Mouse (Mus musculus): Measurements from ENCODE around the gene Plekhj1. TPM values are rescaled to one million over a fixed set of nuclear protein-coding genes. Genes with fewer than 3 reads are reported as not detected.
"Not testable (repeated sequence)": the region's sequence is repeated elsewhere in the genome, so short reads cannot be mapped to it uniquely, and the experiment has no call there.

Plekhj1 gene
- 35.8 and 45.6 TPM in 2 replicates for total RNA-seq (2017)

DNA sequence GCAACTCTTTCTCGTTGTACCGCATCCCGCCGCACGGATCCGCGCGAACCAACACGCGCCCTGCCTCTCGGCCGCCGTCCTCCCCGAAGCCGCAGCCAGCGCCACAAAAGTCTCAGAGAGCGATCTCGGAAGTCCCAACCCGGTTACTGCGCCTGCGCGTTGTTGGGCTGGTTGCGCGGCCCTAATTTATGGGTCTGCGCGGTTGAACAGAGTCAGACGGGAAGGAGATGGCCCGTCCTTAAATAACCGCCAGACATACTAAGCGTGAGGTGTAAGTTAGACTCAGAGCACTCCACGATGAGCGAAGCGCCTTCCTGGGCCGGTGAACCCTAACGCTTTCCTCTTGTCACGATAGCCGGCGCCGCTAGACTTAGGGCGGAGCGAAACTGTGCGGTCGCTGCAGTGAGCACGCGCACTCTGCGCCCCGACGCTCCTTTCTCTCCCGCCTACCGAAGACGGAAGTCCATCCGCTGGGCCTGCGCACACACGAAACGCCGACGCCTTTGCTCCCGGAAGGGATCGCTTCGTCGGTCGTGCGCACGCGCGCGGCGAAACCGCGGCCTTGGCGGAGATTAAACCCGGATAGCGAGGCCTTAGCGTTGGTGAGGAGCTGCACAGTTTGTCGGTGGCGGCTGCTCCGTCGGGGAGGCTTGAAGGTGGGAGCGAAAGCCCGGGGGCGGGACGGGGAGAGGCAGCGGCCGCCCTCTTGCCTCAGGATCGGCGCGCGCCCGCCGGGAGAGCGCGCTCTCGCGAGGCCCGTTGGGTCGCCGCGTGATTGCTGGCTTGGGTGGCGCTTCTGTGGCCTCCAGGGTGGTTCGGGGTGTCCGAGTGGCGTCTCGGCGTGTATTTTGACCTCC, at the start of gene Plekhj1, which contains the start of gene Sf3a2:
Gene Plekhj1, minus strand, starts transcription at position 477 of the 857 bp plus-strand sequence.
Gene Sf3a2, plus strand, starts transcription at position 49 of the 857 bp plus-strand sequence.
- peak; percentile 84 to 90 for ATAC-seq (replicated peaks in 1 of 2; ENCODE audit: insufficient read depth in 1 of 2, low FRiP score in 2 of 2, low TSS enrichment in 1 of 2, low read depth in 1 of 2, poor library complexity in 2 of 2, severe bottlenecking in 2 of 2)

DNA sequence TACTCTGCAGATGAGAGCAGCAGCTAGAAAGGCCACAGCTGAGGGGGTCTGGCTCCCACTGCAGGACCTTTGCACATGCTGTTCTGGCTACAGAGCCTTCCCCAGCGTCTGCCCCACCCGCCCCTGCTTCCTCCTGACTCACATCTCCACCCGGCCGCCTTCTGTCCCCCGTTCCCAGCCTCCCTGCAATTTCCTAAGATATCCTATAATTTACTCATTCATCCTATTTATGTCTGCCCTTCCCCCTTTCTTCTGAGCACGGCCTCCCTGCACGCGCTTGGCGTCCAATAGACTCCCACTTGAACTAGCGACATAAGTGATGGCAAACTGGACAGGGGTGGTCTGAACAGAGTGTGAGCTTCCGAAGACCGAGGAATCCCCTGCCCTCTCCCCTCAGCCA, 47.3 kb upstream of the Plekhj1 start:
- ATAC-seq (replicated peaks in 1 of 2; ENCODE audit: insufficient read depth in 1 of 2, low FRiP score in 2 of 2, low TSS enrichment in 1 of 2, low read depth in 1 of 2, poor library complexity in 2 of 2, severe bottlenecking in 2 of 2) = no peak

DNA sequence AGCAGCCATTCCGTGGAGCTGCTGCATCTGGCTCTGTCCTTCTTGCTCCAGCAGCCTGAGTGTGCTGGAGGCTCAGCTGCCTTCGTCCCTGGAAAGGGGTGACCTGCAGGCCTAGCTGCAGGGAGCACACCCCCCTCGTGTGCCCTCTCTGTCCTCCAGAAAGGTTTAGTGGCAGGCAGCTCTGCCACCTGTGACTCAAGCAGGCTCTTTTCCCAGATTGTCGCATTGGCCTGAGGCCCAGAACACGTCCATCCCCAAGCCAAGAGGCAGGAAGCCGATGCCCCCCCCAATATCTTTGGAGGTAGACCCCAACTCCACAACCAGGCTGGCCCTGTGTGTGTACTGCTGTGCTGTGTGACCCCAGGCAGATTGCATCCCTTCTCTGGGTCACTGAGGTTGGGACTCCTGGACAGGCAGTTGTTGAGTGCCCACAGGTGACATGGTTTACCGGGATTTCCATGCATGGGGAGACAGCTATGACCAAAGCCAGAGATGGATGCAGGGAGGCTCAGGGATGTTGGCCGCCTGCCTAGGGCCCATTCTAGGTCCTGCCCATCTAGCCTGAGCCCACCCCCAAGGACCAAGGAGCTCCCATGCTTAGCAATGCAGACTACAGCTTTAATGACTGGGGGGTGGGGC, 46.7 kb upstream of the Plekhj1 start:
- no peak for ATAC-seq (replicated peaks in 1 of 2; ENCODE audit: insufficient read depth in 1 of 2, low FRiP score in 2 of 2, low TSS enrichment in 1 of 2, low read depth in 1 of 2, poor library complexity in 2 of 2, severe bottlenecking in 2 of 2)

DNA sequence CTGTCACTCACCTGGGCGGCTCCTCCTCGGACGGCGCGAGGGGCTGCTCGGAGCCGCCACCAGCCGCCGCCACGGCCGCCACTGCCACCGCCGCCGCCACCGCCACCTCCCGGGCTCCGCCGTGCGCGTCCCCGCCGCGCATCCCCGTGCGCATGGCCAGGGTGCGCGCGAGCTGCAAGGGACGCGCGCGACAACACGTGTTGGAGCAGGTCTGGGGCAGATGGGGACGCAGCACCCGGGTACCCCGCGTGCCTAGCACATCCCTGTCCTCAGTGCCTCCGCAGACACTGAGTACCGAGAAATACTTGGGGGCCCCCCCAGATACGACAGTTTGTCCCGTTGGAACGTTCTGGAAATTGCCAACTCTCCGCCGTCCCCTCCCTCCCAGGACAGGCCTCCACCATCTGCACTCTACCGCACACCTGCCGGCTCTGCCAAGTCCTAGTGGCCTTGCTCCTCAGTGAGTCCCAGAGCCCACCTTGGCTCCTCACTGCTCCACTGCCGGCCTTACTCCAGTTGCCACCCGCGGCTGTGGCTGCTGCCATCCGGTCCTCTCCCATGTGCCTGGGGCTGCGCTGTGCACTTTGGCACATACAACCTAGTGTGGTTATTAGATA, 45.6 kb upstream of the Plekhj1 start, which contains the start of gene Lingo3:
Gene Lingo3, minus strand, starts transcription at position 109 of the 617 bp plus-strand sequence.
- ATAC-seq (replicated peaks in 1 of 2; ENCODE audit: insufficient read depth in 1 of 2, low FRiP score in 2 of 2, low TSS enrichment in 1 of 2, low read depth in 1 of 2, poor library complexity in 2 of 2, severe bottlenecking in 2 of 2) = no peak

DNA sequence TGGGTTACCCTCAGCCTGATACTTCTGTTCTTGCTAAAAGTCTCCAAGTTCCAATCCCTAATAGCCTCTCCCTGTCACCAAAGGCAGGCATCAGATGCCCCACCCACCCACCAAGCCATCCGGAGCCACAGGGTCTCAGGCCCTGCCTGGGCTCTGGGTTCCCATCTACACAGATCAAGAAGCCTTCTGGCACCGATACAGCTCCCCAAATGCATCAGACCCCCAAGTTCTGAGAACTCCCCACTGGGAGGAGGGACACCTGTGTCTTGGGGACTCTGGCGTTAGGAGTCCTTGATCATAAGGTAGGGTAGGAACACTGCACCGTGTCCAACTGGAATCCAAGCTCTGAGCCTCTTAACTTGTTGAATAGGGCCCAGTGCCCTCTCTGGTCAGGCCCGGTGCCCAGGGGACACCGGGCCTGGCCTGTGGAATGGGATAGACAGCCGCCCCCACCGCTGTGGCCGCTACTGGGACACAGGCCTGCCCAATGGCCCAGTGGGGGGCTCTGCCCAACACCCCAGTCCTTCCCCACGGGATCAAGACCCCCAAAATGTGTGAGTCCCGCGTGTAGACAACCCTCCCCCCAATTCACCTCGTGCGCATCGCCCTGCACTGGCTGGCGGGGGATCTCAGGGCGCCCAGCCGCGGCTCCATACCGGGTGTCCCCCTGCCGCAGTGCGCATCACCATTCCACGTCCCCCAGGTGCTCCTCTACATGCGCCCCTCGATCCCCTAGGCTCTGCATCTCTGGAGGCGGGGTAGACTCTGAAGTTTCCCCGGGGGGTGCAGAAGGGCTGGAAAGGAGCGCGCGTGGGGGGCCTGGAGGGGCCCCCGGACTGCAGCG, 44.9 kb upstream of the Plekhj1 start:
- ATAC-seq (replicated peaks in 1 of 2; ENCODE audit: insufficient read depth in 1 of 2, low FRiP score in 2 of 2, low TSS enrichment in 1 of 2, low read depth in 1 of 2, poor library complexity in 2 of 2, severe bottlenecking in 2 of 2) = no peak

DNA sequence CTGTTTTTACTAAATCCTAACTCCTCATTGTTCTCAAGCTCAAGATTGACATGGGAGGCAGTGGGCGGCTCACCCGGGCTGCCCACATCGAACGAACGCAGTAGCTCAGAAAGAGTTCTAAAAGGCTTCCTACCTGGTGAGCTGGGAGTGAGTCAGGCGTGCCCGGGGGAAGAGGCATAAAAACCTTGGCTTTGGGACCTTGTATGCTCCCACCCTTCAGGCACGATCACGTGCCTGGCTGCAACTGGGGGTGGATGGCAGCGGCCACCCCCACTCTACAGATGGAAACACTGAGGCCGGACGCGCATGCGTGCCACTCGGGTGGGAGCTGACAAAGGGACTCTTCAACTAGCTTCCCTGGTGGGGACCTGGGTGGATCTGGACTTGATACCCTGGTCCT, 43.9 kb upstream of the Plekhj1 start:
- no peak for ATAC-seq (replicated peaks in 1 of 2; ENCODE audit: insufficient read depth in 1 of 2, low FRiP score in 2 of 2, low TSS enrichment in 1 of 2, low read depth in 1 of 2, poor library complexity in 2 of 2, severe bottlenecking in 2 of 2)

DNA sequence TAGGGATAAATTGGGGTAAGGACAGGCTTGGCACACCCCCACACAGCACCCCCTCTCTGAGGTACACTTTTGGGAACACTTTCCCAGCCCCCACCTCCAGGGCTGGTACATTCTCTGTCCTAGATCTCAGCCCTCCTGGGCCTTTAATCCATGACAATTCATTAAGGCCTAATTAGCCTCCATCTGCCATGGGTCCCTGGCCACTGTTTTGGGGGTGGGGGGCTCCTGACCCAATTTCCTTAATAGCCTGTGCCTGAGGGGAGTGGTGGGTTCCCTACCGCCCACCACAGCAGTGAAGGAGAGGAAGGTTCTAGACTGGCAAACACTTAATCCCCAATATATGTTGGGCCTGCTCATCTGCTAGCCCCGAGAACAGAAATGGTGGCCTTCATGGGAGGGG, 43.3 kb upstream of the Plekhj1 start:
- ATAC-seq (replicated peaks in 1 of 2; ENCODE audit: insufficient read depth in 1 of 2, low FRiP score in 2 of 2, low TSS enrichment in 1 of 2, low read depth in 1 of 2, poor library complexity in 2 of 2, severe bottlenecking in 2 of 2) = no peak

DNA sequence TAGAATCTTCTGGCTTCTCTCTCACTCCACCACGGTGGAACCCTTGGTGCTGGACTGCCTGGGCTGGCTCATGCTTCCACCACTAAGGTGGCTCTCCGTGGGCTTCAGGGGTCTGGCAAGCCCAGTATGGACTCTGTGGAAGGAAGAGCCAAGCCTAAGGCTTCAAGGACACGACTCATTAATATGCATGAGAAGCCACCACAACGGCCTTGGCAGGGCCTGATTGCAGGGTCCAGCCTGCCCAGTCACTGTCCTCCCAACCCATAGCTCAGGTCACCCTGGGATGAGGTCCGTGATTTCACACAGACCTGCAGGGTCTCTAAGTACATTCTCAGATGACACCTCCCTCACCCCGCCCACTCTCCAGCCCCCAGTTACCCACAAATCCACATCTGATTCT, 41.4 kb upstream of the Plekhj1 start:
- ATAC-seq (replicated peaks in 1 of 2; ENCODE audit: insufficient read depth in 1 of 2, low FRiP score in 2 of 2, low TSS enrichment in 1 of 2, low read depth in 1 of 2, poor library complexity in 2 of 2, severe bottlenecking in 2 of 2) = no peak

DNA sequence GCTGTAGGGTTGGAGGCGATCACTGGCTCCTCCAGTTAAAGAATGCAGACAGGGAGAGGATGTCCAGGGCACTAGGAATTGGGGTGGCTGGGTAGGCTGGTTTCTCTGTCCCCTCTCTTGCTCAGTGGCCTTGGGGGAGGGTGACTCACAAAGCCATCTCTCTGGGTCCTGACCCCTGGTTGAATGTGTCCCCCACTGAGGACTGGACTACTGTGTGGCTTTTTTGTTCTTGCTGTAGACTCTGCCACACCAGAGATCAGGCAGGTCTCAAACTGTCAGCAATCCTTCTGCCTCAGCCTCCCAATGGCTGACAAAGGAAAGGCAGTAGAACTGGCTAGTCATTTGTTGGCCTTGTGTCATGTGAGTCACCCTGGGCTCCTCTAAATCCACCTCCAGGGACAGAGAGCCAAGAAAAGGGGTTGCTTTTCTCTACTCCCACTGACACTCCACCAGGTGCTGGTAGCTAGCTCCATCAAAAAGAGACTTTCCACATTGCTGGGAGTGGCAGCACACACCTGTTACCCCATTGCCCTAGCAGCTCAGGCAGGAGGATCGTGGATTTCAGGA, 40.0 kb upstream of the Plekhj1 start:
- ATAC-seq (replicated peaks in 1 of 2; ENCODE audit: insufficient read depth in 1 of 2, low FRiP score in 2 of 2, low TSS enrichment in 1 of 2, low read depth in 1 of 2, poor library complexity in 2 of 2, severe bottlenecking in 2 of 2) = no peak

DNA sequence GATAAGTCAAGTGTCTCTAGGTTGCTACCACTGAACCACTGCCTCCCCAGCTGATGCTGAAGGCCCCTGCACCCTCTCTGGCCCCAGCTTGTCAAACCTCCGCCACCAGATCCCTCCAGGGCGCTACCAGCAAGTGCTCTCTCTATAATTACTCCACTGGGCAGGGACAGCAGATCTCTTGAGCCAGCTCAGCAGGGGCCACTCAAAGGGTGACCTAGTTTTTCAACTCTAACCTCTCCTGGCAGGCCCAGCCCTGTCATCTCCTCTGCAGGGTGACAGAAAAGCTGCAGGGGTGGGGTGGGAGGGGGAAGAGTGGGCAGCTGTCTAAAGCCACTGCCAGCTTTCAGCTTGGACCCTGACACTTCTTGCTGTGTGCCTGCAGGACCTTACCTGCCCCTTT, 39.4 kb upstream of the Plekhj1 start:
- no peak for ATAC-seq (replicated peaks in 1 of 2; ENCODE audit: insufficient read depth in 1 of 2, low FRiP score in 2 of 2, low TSS enrichment in 1 of 2, low read depth in 1 of 2, poor library complexity in 2 of 2, severe bottlenecking in 2 of 2)

DNA sequence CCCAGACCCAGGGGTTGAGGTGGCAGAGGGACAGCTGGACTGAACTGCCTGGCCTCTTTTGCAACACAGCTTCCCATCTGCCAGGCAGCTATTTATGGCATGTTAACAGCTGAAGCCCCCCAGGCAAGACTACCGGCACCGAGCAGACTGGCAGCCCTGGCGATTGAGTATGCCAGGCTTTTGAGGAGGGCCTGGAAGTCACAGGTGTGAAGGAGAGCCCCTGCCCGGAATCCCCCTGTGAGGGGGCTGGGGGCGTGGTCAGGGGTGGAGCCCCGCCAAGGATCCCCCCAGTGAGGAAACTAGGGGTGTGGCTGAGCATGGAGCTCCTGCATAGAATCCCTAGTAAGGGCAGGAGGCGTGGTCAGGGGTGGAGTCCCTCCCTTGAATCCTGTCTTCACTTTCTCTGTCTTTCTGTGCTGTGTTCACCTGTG, 38.5 kb upstream of the Plekhj1 start:
- ATAC-seq (replicated peaks in 1 of 2; ENCODE audit: insufficient read depth in 1 of 2, low FRiP score in 2 of 2, low TSS enrichment in 1 of 2, low read depth in 1 of 2, poor library complexity in 2 of 2, severe bottlenecking in 2 of 2) = no peak

DNA sequence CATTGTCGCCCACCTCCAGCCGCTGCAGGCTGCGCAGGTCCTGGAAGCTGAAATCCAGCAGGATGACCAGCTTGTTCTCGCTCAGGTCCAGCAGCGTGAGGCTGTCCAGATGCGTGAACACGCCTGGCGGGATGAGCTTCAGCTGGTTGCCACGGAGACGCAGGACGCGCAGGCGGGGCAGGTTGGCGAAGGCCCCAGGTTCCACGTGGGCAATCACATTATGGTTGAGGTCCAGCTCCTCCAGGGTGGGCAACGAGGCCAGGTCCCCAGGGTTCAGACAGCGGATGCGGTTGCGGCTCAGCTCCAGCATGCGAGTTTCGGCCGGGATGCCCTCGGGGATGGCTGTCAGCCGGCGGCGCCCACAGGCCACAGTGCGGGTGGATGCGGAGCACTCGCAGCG, 37.2 kb upstream of the Plekhj1 start:
- no peak for ATAC-seq (replicated peaks in 1 of 2; ENCODE audit: insufficient read depth in 1 of 2, low FRiP score in 2 of 2, low TSS enrichment in 1 of 2, low read depth in 1 of 2, poor library complexity in 2 of 2, severe bottlenecking in 2 of 2)

DNA sequence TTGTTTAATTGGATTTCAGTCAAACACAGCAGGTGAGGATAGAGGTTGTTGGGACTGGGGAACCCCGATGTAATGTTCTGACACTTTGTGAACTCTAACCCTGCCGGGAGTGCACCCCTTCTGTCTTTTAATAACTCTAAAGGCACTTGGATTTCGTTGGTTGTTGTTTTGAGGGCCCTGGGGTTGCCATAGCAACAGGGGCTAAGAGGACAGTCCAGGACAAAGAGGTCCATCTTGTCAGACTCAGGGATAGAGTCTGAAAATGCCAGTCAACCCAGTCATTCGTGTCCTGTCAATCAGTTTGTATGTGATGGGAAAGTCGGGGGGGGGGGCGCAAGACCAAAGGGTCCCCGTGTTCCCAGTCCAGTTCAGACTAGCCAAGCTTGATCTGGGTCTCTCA, 34.4 kb upstream of the Plekhj1 start:
- no peak for ATAC-seq (replicated peaks in 1 of 2; ENCODE audit: insufficient read depth in 1 of 2, low FRiP score in 2 of 2, low TSS enrichment in 1 of 2, low read depth in 1 of 2, poor library complexity in 2 of 2, severe bottlenecking in 2 of 2)

DNA sequence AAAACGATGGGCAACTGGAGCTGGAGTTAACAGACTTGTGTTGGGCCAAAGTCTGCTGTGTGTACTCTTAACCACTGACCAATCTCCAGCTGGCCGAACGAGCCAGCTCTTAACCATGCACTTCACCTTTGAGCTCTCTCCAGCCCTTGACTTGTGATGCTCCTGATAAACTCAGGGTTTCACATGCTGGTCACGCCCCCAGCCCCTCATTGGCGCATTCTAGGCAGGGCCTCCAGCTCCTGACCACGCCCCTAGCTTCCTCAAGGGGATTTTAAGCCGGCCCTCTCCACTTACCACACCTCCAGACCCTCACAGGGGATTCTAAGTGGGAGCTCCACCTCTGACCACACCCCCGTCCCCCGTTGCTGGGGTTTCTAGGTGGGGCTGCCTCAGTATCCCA, 32.7 kb upstream of the Plekhj1 start:
- peak; percentile 13 to 24; a peak in 2 of 4 replicates for ATAC-seq (replicated peaks in 1 of 2; ENCODE audit: insufficient read depth in 1 of 2, low FRiP score in 2 of 2, low TSS enrichment in 1 of 2, low read depth in 1 of 2, poor library complexity in 2 of 2, severe bottlenecking in 2 of 2)

DNA sequence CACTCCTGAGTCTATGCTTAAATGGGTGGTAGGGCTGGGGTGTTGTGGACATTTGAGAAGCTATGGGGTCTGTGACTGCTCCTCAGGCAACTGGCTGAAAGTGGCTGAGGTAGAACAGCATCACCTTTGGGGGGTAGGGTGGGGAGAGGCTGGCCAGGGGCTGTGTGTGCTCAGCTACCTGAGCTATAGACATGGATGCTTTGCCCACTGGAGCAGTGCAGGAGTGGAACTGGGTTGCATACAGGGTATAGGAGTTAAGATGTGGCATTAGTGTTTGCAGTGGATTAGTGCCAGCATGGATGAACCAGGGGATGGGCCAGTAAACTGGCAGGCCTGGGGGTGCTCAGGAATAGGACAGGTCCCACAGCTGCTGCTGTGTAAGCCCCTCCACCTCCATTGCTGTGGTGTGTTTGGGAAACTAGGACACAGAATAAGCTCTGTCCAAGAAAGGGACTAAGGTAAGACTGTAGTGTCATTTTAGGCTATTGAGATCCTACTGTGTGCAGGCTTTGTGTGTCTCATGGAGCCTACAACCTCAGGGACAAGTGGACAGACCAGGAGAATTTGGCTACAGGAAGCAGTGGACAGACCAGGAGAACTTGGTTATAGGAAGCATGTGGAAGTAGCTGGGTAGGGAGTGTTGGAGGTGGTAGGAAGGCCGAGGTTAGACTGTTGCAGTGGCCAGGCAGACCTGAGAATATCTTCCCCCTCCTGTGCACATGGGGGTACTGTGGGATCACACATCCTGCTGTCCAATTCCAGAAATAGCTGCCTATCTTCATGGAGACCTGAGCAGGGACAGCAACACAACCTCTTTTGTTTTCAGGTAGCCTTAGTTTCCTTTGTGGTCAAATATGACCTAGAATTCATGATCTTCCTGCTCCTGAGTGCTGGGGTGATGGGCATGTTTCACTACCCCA, 31.2 kb upstream of the Plekhj1 start:
- no peak for ATAC-seq (replicated peaks in 1 of 2; ENCODE audit: insufficient read depth in 1 of 2, low FRiP score in 2 of 2, low TSS enrichment in 1 of 2, low read depth in 1 of 2, poor library complexity in 2 of 2, severe bottlenecking in 2 of 2)

DNA sequence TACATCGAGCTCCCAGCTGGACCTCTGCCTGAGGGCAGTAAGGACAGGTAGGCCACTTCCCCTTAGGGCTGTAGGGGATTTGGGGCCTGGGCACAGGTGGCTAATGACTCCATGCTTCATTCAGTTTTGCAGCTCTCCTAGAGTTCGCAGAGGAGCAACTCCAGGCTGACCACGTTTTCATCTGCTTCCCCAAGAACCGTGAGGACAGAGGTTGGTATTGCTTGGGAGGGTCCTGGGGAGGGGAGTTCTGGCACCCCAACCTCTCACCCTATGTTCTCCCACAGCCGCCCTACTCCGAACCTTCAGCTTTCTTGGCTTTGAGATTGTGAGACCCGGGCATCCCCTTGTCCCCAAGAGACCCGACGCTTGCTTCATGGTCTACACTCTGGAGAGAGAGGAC, 30.2 kb upstream of the Plekhj1 start:
- ATAC-seq (replicated peaks in 1 of 2; ENCODE audit: insufficient read depth in 1 of 2, low FRiP score in 2 of 2, low TSS enrichment in 1 of 2, low read depth in 1 of 2, poor library complexity in 2 of 2, severe bottlenecking in 2 of 2) = not testable (repeated sequence)

Measured in hematopoietic stem cell, adult 5-6 weeks (primary cell).